ENCODE assay signal across 8 mouse cellular contexts in genomic region chr14:31207070-31207830, GRCm38 (mm10). TPM values are rescaled to one million over a fixed set of nuclear protein-coding genes. Genes with fewer than 3 reads are reported as not detected.
DNase-seq lines count a peak whose midpoint lies in the region; ATAC-seq and TF ChIP-seq lines count a peak whose summit lies in the region.

No protein-coding gene starts in this region.

- no peaks in the 10 kb centered on the region for H3K27me3 ChIP-seq in heart, adult 2 months (ENCODE audit: control insufficient read depth, insufficient read depth, low read length)
- H3K27me3 ChIP-seq in limb, embryonic 10.5 days (ENCODE audit: low read depth, poor library complexity, severe bottlenecking) = no peaks in the 10 kb centered on the region
- no peaks in the 10 kb centered on the region for H3K27me3 ChIP-seq in midbrain, embryonic 15.5 days (replicated peaks)

- peak overlapping the region; percentile 75 for H3K9ac ChIP-seq in heart, adult 2 months (ENCODE audit: low read depth, low read length)
- peak overlapping the region; percentile 77 for H3K9ac ChIP-seq in midbrain, embryonic 15.5 days

- H3K4me2 ChIP-seq in midbrain, embryonic 15.5 days = peak overlapping the region; percentile 83

- DNase-seq in heart, adult 2 months = peak; percentile 42 to 54
- DNase-seq in heart, adult 8-10 months (ENCODE audit: low spot score) = no peak
- peak; percentile 44 for DNase-seq in adrenal gland, postnatal 10 days
- DNase-seq in limb, embryonic 10.5 days (ENCODE audit: low spot score) = no peak
- DNase-seq in left cerebral cortex, postnatal 14 days (ENCODE audit: low spot score in 2 of 2) = no peak
- no peak for DNase-seq in left cerebral cortex, adult 11 months (ENCODE audit: low spot score)

- H3K4me1 ChIP-seq in heart, adult 2 months (ENCODE audit: control insufficient read depth, insufficient read depth, low read length) = peaks cover 6% of the 10 kb centered on the region
- peaks cover 21% of the 10 kb centered on the region for H3K4me1 ChIP-seq in limb, embryonic 10.5 days
- peaks cover 26% of the 10 kb centered on the region for H3K4me1 ChIP-seq in midbrain, embryonic 15.5 days

- peak overlapping the region; percentile 98 for H3K27ac ChIP-seq in heart, adult 2 months
- peak overlapping the region; percentile 97 for H3K27ac ChIP-seq in limb, embryonic 10.5 days
- H3K27ac ChIP-seq in midbrain, embryonic 15.5 days = peak overlapping the region; percentile 88

- H3K79me2 ChIP-seq in heart, adult 2 months (replicated peaks; ENCODE audit: control insufficient read depth, insufficient read depth, low read length) = no peaks in the 10 kb centered on the region

- WGBS in heart, adult 2 months = 56% methylated on average over 13 of the region's 13 CpGs
- WGBS in limb, embryonic 10.5 days = 84% methylated on average over 13 of the region's 13 CpGs
- 70% methylated on average over 13 of the region's 13 CpGs for WGBS in midbrain, embryonic 15.5 days

- TF ChIP-seq CTCF in heart, adult 2 months (IDR thresholded peaks at IDR 0.05) = no peak

- H3K36me3 ChIP-seq in heart, adult 2 months (ENCODE audit: control insufficient read depth, insufficient read depth, low read length) = peaks cover 3% of the 10 kb centered on the region
- H3K36me3 ChIP-seq in limb, embryonic 10.5 days = peaks cover 29% of the 10 kb centered on the region
- peaks cover 9% of the 10 kb centered on the region for H3K36me3 ChIP-seq in midbrain, embryonic 15.5 days (replicated peaks)

- no peak for TF ChIP-seq EP300 in heart, adult 2 months (IDR thresholded peaks at IDR 0.05; ENCODE audit: insufficient read depth, low read depth, low read length)

- no peaks in the 10 kb centered on the region for H3K9me3 ChIP-seq in limb, embryonic 10.5 days (replicated peaks)
- no peaks in the 10 kb centered on the region for H3K9me3 ChIP-seq in midbrain, embryonic 15.5 days

- TF ChIP-seq POLR2A in heart, adult 2 months (IDR thresholded peaks at IDR 0.05; ENCODE audit: insufficient read depth, low read depth, low read length) = no peak

- ATAC-seq in erythroid progenitor cell, adult 5-6 weeks (replicated peaks; ENCODE audit: low FRiP score, poor library complexity, severe bottlenecking) = peak; percentile 80
- peak; percentile 53 for ATAC-seq in midbrain, embryonic 15.5 days (replicated peaks)

- intact Hi-C loops in heart, adult 2 months (cut with DNase I) = loop anchor here (5.0 kb wide), 1 partner anchor 130 kb away; the partner anchor contains the start of gene Capn7
- intact Hi-C loops in left cerebral cortex, postnatal 14 days (cut with DNase I) = loop anchor here (5.0 kb wide), 1 partner anchor 45 kb away; the partner anchor contains the start of genes Bap1 and Phf7

- H3K4me3 ChIP-seq in heart, adult 2 months = peak overlapping the region; percentile 67
- peak overlapping the region; percentile 85 for H3K4me3 ChIP-seq in limb, embryonic 10.5 days
- H3K4me3 ChIP-seq in midbrain, embryonic 15.5 days = peak overlapping the region; percentile 57

RNA-seq across cellular contexts. Expression of gene Tnnc1, which starts 0.9 kb away (rescaled TPM):
- total RNA-seq in heart, adult 2 months (2021) = 1,000 to 10,000 TPM; 5,084 to 5,508 TPM
- 4,851 and 5,939 TPM in 2 replicates for polyA plus RNA-seq in heart, adult 2 months (2012; rRNA removed)
- total RNA-seq in heart, adult 8-10 months (2022) = 1,000 to 10,000 TPM; 5,856 to 6,611 (median 6,322) TPM
- total RNA-seq in adrenal gland, postnatal 10 days (2021) = 10 to 100 TPM; 11.1 to 45.0 TPM
- total RNA-seq in erythroid progenitor cell, adult 5-6 weeks (2015; ENCODE audit: low replicate concordance) = not detected in 2 replicates
- not detected in 2 replicates for total RNA-seq in erythroid progenitor cell, adult 5-6 weeks (2017; ENCODE audit: low replicate concordance)
- 2.7 and 3.8 TPM in 2 replicates for polyA plus RNA-seq in limb, embryonic 10.5 days (2016; fragmentation: Nextera tagmentation; extraction: Ambion mirVana)
- polyA plus RNA-seq in midbrain, embryonic 15.5 days (2015; fragmentation: Nextera tagmentation; extraction: Ambion mirVana) = 2.9 and 4.6 TPM in 2 replicates
- 10 to 100 TPM; 25.5 to 36.3 TPM for total RNA-seq in left cerebral cortex, postnatal 14 days (2021)

RNA-seq across cellular contexts. Expression of gene Nisch, which starts 9.5 kb away (rescaled TPM):
- 100 to 1,000 TPM; 123 to 129 TPM for total RNA-seq in heart, adult 2 months (2021)
- polyA plus RNA-seq in heart, adult 2 months (2012; rRNA removed) = 187 and 223 TPM in 2 replicates
- total RNA-seq in heart, adult 8-10 months (2022) = 100 to 1,000 TPM; 129 to 142 (median 131) TPM
- total RNA-seq in adrenal gland, postnatal 10 days (2021) = 100 to 1,000 TPM; 224 to 328 TPM
- 55.1 and 59.1 TPM in 2 replicates for total RNA-seq in erythroid progenitor cell, adult 5-6 weeks (2015; ENCODE audit: low replicate concordance)
- 48.8 and 49.1 TPM in 2 replicates for total RNA-seq in erythroid progenitor cell, adult 5-6 weeks (2017; ENCODE audit: low replicate concordance)
- polyA plus RNA-seq in limb, embryonic 10.5 days (2016; fragmentation: Nextera tagmentation; extraction: Ambion mirVana) = 491 and 543 TPM in 2 replicates
- 420 and 426 TPM in 2 replicates for polyA plus RNA-seq in midbrain, embryonic 15.5 days (2015; fragmentation: Nextera tagmentation; extraction: Ambion mirVana)
- 100 to 1,000 TPM; 393 to 408 TPM for total RNA-seq in left cerebral cortex, postnatal 14 days (2021)

RNA-seq across cellular contexts. Expression of gene Sema3g, which starts 10.4 kb away (rescaled TPM):
- 10 to 100 TPM; 15.0 to 15.1 TPM for total RNA-seq in heart, adult 2 months (2021)
- 6.1 and 8.0 TPM in 2 replicates for polyA plus RNA-seq in heart, adult 2 months (2012; rRNA removed)
- 10 to 100 TPM; 12.3 to 14.2 (median 13.2) TPM for total RNA-seq in heart, adult 8-10 months (2022)
- 10 to 100 TPM; 12.1 to 12.3 TPM for total RNA-seq in adrenal gland, postnatal 10 days (2021)
- total RNA-seq in erythroid progenitor cell, adult 5-6 weeks (2015; ENCODE audit: low replicate concordance) = not detected in 2 replicates
- not detected in 2 replicates for total RNA-seq in erythroid progenitor cell, adult 5-6 weeks (2017; ENCODE audit: low replicate concordance)
- 0.51 and 0.73 TPM in 2 replicates for polyA plus RNA-seq in limb, embryonic 10.5 days (2016; fragmentation: Nextera tagmentation; extraction: Ambion mirVana)
- 0.65 and 0.86 TPM in 2 replicates for polyA plus RNA-seq in midbrain, embryonic 15.5 days (2015; fragmentation: Nextera tagmentation; extraction: Ambion mirVana)
- total RNA-seq in left cerebral cortex, postnatal 14 days (2021) = 1 to 10 TPM; 4.8 to 5.8 TPM

RNA-seq across cellular contexts. Expression of gene Stab1, which starts 38.8 kb away (rescaled TPM):
- 10 to 100 TPM; 64.2 to 65.0 TPM for total RNA-seq in heart, adult 2 months (2021)
- 77.0 and 90.8 TPM in 2 replicates for polyA plus RNA-seq in heart, adult 2 months (2012; rRNA removed)
- 10 to 100 TPM; 50.1 to 64.3 (median 57.1) TPM for total RNA-seq in heart, adult 8-10 months (2022)
- total RNA-seq in adrenal gland, postnatal 10 days (2021) = 10 to 100 TPM; 74.3 to 74.8 TPM
- 27.2 TPM in 1 of 2 replicates, not detected in the other for total RNA-seq in erythroid progenitor cell, adult 5-6 weeks (2015; ENCODE audit: low replicate concordance)
- 0.64 TPM in 1 of 2 replicates, not detected in the other for total RNA-seq in erythroid progenitor cell, adult 5-6 weeks (2017; ENCODE audit: low replicate concordance)
- polyA plus RNA-seq in limb, embryonic 10.5 days (2016; fragmentation: Nextera tagmentation; extraction: Ambion mirVana) = 14.2 and 14.5 TPM in 2 replicates
- polyA plus RNA-seq in midbrain, embryonic 15.5 days (2015; fragmentation: Nextera tagmentation; extraction: Ambion mirVana) = 22.8 TPM in 2 replicates
- 10 to 100 TPM; 26.8 to 31.4 TPM for total RNA-seq in left cerebral cortex, postnatal 14 days (2021)

RNA-seq across cellular contexts. Expression of gene Phf7, which starts 43.9 kb away (rescaled TPM):
- total RNA-seq in heart, adult 2 months (2021) = 1 to 10 TPM; 2.9 to 3.6 TPM
- polyA plus RNA-seq in heart, adult 2 months (2012; rRNA removed) = 3.1 and 5.7 TPM in 2 replicates
- total RNA-seq in heart, adult 8-10 months (2022) = 1 to 10 TPM; 3.2 to 5.2 (median 4.2) TPM
- 1 to 10 TPM; 9.1 to 9.2 TPM for total RNA-seq in adrenal gland, postnatal 10 days (2021)
- 2.1 and 7.2 TPM in 2 replicates for total RNA-seq in erythroid progenitor cell, adult 5-6 weeks (2015; ENCODE audit: low replicate concordance)
- total RNA-seq in erythroid progenitor cell, adult 5-6 weeks (2017; ENCODE audit: low replicate concordance) = 3.1 and 4.4 TPM in 2 replicates
- polyA plus RNA-seq in limb, embryonic 10.5 days (2016; fragmentation: Nextera tagmentation; extraction: Ambion mirVana) = 11.3 and 11.7 TPM in 2 replicates
- 9.9 TPM in 2 replicates for polyA plus RNA-seq in midbrain, embryonic 15.5 days (2015; fragmentation: Nextera tagmentation; extraction: Ambion mirVana)
- 1 to 10 TPM; 3.5 to 4.2 TPM for total RNA-seq in left cerebral cortex, postnatal 14 days (2021)

Comparison
In these comparisons a context has a peak if more than half of its experiments do, and no peak if none do; other contexts are left out.
1. DNase-seq: peak in heart, adult 2 months (2 of 2) and adrenal gland, postnatal 10 days (single experiment); none in heart, adult 8-10 months (single experiment), limb, embryonic 10.5 days (single experiment), left cerebral cortex, postnatal 14 days (0 of 2) and left cerebral cortex, adult 11 months (single experiment).
2. RNA of gene Tnnc1, which starts 0.9 kb away (total RNA-seq): 5,856 to 6,611 TPM in heart, adult 8-10 months and 5,084 to 5,508 TPM in heart, adult 2 months; 11.1 to 45.0 TPM in adrenal gland, postnatal 10 days, 25.5 to 36.3 TPM in left cerebral cortex, postnatal 14 days and not detected in erythroid progenitor cell, adult 5-6 weeks; every median in the first group is over 100 times any median in the second.
3. RNA of gene Sema3g, which starts 10.4 kb away (total RNA-seq): 15.0 to 15.1 TPM in heart, adult 2 months, 12.3 to 14.2 TPM in heart, adult 8-10 months, 12.1 to 12.3 TPM in adrenal gland, postnatal 10 days and 4.8 to 5.8 TPM in left cerebral cortex, postnatal 14 days; not detected in erythroid progenitor cell, adult 5-6 weeks; every median in the first group is over 4 times any median in the second.
4. Peak in every context shown above with its lines, with median percentiles within 50 percentile points of each other: H3K27ac ChIP-seq and H3K4me3 ChIP-seq.